Mouse (Mus musculus) heart, embryonic 11.5 days (tissue): Measurements from ENCODE around the gene Rpl10. TPM values are rescaled to one million over a fixed set of nuclear protein-coding genes. Genes with fewer than 3 reads are reported as not detected.

ENCODE experiments used
- ATAC-seq: fragments of 200-750 bp; cut with Nextera tagmentation; replicated peaks from 2 replicates; pipeline ENCODE4 v1.8.0; 2017; ENCODE audit warnings: moderate library complexity; ENCODE audit not compliant: insufficient number of reproducible peaks, low FRiP score, low TSS enrichment
- H3K27ac ChIP-seq: fragments of 300-500 bp; sonication (generic); 2 replicates; pipeline ENCODE4 v1.5.1; 2014; ENCODE audit warnings: mild to moderate bottlenecking, low read depth, low read length
- H3K27me3 ChIP-seq: fragments of 300-500 bp; sonication (generic); 2 replicates; pipeline ENCODE4 v1.6.1; 2014; ENCODE audit warnings: mild to moderate bottlenecking, low read length, mixed read lengths; ENCODE audit not compliant: control insufficient read depth, insufficient read depth
- H3K36me3 ChIP-seq: fragments of 300-500 bp; sonication (generic); 2 replicates; pipeline ENCODE4 v1.6.1; 2014; ENCODE audit warnings: mild to moderate bottlenecking, low read length, moderate library complexity, mixed read lengths; ENCODE audit not compliant: control insufficient read depth, insufficient read depth
- H3K4me1 ChIP-seq: fragments of 300-500 bp; sonication (generic); 2 replicates; pipeline ENCODE4 v1.6.1; 2014; ENCODE audit warnings: low read length; ENCODE audit not compliant: control insufficient read depth, insufficient read depth
- H3K4me2 ChIP-seq: fragments of 300-500 bp; sonication (generic); 2 replicates; pipeline ENCODE4 v1.6.1; 2014; ENCODE audit warnings: mild to moderate bottlenecking, moderate library complexity
- H3K4me3 ChIP-seq: fragments of 300-500 bp; sonication (generic); 2 replicates; pipeline ENCODE4 v1.5.1; 2014; ENCODE audit warnings: low read depth, low read length
- H3K9ac ChIP-seq: fragments of 300-500 bp; sonication (generic); 2 replicates; pipeline ENCODE4 v1.6.1; 2014; ENCODE audit warnings: mild to moderate bottlenecking, low read depth, low read length, moderate library complexity
- H3K9me3 ChIP-seq: fragments of 300-500 bp; sonication (generic); replicated peaks from 2 replicates; pipeline ENCODE4 v1.6.1; 2016; ENCODE audit warnings: low read length; ENCODE audit not compliant: control insufficient read depth
- WGBS: fragments of 180-500 bp; shearing (Covaris S2); extraction: QIAGEN DNeasy Blood & Tissue Kit; methylation state at CpG from one replicate; pipeline ENCODE4 v1.1.7; 2014; ENCODE audit not compliant: insufficient replicate concordance; 5-methylcytosine and 5-hydroxymethylcytosine counted together
- polyA plus RNA-seq: library from polyadenylated mRNA; unstranded; fragments of >200 nt; fragmentation: Nextera tagmentation; extraction: Ambion mirVana; gene quantifications from 2 replicates; pipeline ENCODE4 v1.2.1, GENCODE M21; 2014

Gene Rpl10
- polyA plus RNA-seq, 1 experiment from 2014 or later = 532 TPM

- peak; percentile 3; the same call in 1 of the 2 replicates for ATAC-seq
- WGBS = 25% methylated on average over 3 of the region's 3 CpGs
- H3K9me3 ChIP-seq = no peaks in the 10 kb centered on the region
- H3K4me3 ChIP-seq = peak overlapping the region; percentile 60
- no peaks in the 10 kb centered on the region for H3K4me1 ChIP-seq
- H3K27ac ChIP-seq = peak overlapping the region; percentile 93
- no peaks in the 10 kb centered on the region for H3K36me3 ChIP-seq
- no peaks in the 10 kb centered on the region for H3K27me3 ChIP-seq
- H3K9ac ChIP-seq = peak overlapping the region; percentile 65
- H3K4me2 ChIP-seq = peak overlapping the region; percentile 59
Observed at GRCm38 (mm10) chrX:74269736-74270061, 913 bp upstream of the Rpl10 start.

GRCm38 (mm10) chrX:74270902-74271551 lies 415 bp downstream of the Rpl10 start:
- H3K9ac ChIP-seq = peak overlapping the region; percentile 85

DNA sequence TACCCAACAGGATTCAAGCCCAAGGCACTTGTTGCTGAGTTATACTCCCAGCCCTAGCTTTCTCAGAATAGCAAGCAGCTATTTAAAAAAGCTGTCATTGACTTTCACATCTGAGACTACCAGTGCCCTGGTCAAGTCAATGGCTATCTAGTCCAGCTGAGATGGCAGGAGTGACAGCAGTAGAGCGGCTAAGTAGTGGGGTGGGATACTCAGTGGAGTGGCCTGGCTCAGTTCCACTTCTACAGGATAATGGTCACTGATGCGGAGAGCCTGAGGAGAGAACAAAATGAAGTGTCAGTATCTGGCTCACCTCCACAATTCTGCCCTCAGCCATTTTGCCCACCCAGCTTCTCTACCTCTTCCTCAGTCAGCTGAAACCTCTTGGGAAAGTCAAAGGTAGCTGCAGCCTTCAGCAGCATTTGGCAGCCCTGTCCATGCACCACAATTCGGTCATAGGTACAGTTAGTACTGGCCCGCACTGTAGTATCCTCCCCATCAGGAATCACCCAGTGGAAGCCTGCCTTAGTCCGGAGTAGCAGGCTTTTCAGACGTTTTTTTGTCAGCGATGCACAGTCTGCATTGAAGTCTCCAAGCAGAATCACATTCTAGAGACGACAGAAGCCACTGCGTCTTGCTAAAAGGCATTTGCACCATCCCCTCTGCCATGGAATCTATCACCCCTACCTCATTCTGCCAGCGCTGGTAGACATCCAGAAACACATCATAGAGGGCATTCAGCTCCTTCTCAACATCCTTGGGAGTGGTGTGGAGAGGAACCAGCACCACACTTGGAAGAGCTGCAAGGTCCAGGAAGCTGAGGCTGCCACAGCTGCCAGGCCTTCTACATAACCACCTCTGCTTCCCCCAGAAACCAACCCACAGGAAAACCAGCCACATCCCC lies 3.1 kb downstream of the Rpl10 start:
- Histone ChIP-seq H3K27ac (no peak overlapping the region), H3K9me3 (no peaks in the 10 kb centered on the region), H3K4me2 (no peak overlapping the region), H3K27me3 (no peaks in the 10 kb centered on the region), H3K4me3 (no peak overlapping the region), H3K4me1 (no peaks in the 10 kb centered on the region), H3K9ac (no peak overlapping the region), H3K36me3 (no peaks in the 10 kb centered on the region)
- WGBS = 25% methylated on average over 10 of the region's 10 CpGs
- ATAC-seq = no peak

More at GRCm38 (mm10) chrX:74270902-74271551, 415 bp downstream of the Rpl10 start:
- no peaks in the 10 kb centered on the region for H3K36me3 ChIP-seq
- ATAC-seq = no peak
- peak overlapping the region; percentile 76 for H3K27ac ChIP-seq
- H3K27me3 ChIP-seq = no peaks in the 10 kb centered on the region
- 19% methylated on average over 27 of the region's 27 CpGs for WGBS
- peak overlapping the region; percentile 60 for H3K4me3 ChIP-seq
- H3K4me2 ChIP-seq = peak overlapping the region; percentile 65
- H3K9me3 ChIP-seq = no peaks in the 10 kb centered on the region
- H3K4me1 ChIP-seq = no peaks in the 10 kb centered on the region

GRCm38 (mm10) chrX:74277916-74278315 lies 7.3 kb downstream of the Rpl10 start:
- Histone ChIP-seq H3K36me3 (no peaks in the 10 kb centered on the region), H3K9me3 (no peaks in the 10 kb centered on the region), H3K9ac (no peak overlapping the region), H3K27ac (no peak overlapping the region), H3K4me2 (no peak overlapping the region), H3K4me3 (no peak overlapping the region), H3K27me3 (no peaks in the 10 kb centered on the region), H3K4me1 (no peaks in the 10 kb centered on the region)
- WGBS = 64% methylated on average over 8 of the region's 8 CpGs
- no peak for ATAC-seq

DNA sequence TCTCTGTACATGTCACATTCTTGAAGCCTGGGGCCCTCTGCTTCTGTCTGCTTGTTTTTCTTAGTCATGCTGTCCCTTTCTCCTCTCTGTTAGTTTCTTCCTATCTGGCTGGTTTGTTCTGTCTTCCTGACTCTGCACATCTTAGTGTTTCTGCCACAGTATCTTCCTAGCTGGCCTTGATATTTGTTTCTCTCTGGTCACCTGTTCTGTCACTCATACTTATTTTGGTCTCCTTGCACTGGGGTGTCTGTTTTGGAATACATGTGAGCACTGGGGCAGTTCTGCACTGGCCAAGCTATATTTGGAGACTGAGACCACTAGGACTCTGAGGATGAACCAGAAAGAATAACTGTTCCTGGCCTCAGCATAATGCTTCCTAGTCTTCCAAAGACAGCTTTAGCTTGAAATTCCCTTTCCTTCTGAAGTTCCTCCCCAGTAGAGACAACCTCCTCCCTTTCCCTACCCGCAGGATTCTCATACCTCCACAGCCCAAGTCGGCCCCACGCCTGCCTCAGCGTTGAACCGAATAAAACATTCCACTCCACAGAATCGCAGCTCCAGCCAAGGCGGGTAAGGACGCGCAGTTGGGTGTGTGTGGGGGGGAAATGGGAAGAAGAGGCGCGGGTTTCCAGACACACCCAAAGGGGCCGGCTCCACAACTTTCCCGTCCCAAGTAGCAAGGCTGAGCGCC lies 10.6 kb downstream of the Rpl10 start:
- Histone ChIP-seq H3K4me2 (peak overlapping the region; percentile 79), H3K9ac (peak overlapping the region; percentile 62), H3K4me3 (peak overlapping the region; percentile 55), H3K27ac (peak overlapping the region; percentile 54), H3K9me3 (no peaks in the 10 kb centered on the region), H3K36me3 (no peaks in the 10 kb centered on the region), H3K27me3 (no peaks in the 10 kb centered on the region), H3K4me1 (peaks cover 2% of the 10 kb centered on the region; the same call in 1 of the 2 replicates)
- no peak for ATAC-seq
- WGBS = 16% methylated on average over 14 of the region's 14 CpGs

DNA sequence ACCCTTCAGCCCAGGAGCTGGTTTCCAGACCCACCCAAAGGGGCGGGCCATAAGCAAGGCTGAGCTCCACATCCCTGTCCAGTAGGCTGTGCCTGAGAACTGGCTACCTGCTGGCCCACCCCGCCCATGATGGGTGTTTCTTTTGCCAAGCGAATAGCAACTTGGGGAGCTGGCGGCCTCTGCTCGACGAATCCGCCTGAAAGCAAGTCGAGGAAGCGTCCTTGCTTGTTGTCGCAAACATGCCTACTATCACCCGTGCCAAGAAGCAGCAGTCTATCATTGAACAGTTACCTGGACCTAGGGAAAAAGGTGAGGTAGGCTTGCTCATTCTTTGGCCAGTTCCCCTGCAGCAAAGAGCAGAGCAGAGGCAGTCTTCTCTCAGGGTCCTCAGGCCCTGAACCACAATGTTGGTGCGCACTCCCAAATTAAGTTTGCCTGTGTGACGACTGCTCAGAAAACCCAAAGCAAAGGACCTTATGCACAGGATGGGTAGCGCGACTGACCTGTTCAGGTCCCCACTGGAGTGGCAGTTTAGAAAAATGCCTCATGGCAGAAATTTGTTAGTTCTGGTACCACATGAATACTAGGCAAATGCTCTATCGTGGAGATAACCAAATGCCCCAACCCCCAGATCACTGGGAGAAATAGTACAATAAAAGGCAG lies 11.3 kb downstream of the Rpl10 start, which contains the start of the genes Taz and Dnase1l1:
Gene Taz, plus strand, starts transcription at position 181 of the 663 bp plus-strand sequence.
Gene Dnase1l1, minus strand, starts transcription at position 606 of the 663 bp plus-strand sequence.
- peaks cover 2% of the 10 kb centered on the region; the same call in 1 of the 2 replicates for H3K4me1 ChIP-seq

DNA sequence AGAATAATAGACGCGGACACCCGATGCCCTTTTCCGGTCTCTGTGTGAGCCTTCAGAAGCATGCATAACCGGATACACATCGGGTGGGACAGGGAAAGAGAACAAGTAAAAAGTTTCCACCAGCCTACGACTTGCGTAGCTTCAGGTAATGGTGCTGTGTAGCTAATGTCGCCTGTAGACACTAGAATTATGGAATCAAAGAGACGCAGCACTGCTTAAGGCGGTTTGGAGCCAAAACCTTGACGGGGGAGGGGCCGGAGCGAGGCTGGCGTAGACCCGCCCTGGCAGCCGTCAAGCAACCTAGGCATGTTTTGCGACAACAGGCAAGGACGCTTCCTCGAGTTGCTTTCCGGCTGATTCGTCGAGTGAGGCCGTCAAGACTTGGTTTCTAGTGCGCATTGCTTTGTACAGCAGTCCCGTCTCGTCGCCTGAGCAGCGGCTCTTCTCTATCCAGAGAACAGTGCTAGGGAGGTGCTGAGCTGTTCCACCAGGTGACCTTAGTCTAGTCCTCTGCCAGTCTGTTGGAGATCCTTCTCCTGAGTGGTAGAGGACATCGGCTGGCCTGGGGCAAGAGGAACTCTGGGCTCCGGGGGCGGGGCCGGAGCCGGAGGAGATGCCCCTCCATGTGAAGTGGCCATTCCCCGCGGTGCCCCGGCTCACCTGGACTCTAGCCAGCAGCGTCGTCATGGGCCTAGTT lies 11.9 kb downstream of the Rpl10 start:
- 16% methylated on average over 39 of the region's 39 CpGs for WGBS
- H3K4me2 ChIP-seq = peak overlapping the region; percentile 79
- peak overlapping the region; percentile 55 for H3K4me3 ChIP-seq
- peak; percentile 40 for ATAC-seq
- H3K9ac ChIP-seq = peak overlapping the region; percentile 73
- H3K4me1 ChIP-seq = peaks cover 2% of the 10 kb centered on the region; the same call in 1 of the 2 replicates
- no peaks in the 10 kb centered on the region for H3K9me3 ChIP-seq
- H3K36me3 ChIP-seq = no peaks in the 10 kb centered on the region
- H3K27me3 ChIP-seq = no peaks in the 10 kb centered on the region
- H3K27ac ChIP-seq = peak overlapping the region; percentile 78

More for the DNA sequence above, 11.3 kb downstream of the Rpl10 start, which contains the start of the genes Taz and Dnase1l1:
- no peaks in the 10 kb centered on the region for H3K27me3 ChIP-seq
- H3K4me2 ChIP-seq = peak within 1 kb of the TSS; percentile 79
- peak; percentile 92 for ATAC-seq
- H3K9me3 ChIP-seq = no peaks in the 10 kb centered on the region
- H3K36me3 ChIP-seq = no peaks in the 10 kb centered on the region
- peak within 1 kb of the TSS; percentile 78 for H3K27ac ChIP-seq
- H3K9ac ChIP-seq = peak within 1 kb of the TSS; percentile 73
- WGBS = 15% methylated on average over 16 of the region's 16 CpGs
- H3K4me3 ChIP-seq = peak within 1 kb of the TSS; percentile 55
